Mouse (Mus musculus) midbrain, embryonic 13.5 days (tissue): ENCODE measurements at regions not wholly inside any gene's neighbourhood (a gene's known extent, or its start where the extent isn't known, plus 50 kb on each side); places are given as distances from the start of the nearest gene placed in this dataset.

Experiments
- ATAC-seq: fragments of 200-750 bp; cut with Nextera tagmentation; 2 replicates; pipeline ENCODE4 v1.8.0; 2017; ENCODE audit warnings: mild to moderate bottlenecking, moderate TSS enrichment, moderate library complexity
- H3K27ac ChIP-seq: fragments of 300-500 bp; sonication (generic); 2 replicates; pipeline ENCODE4 v1.5.1; 2015; ENCODE audit warnings: inconsistent platforms, mild to moderate bottlenecking, moderate library complexity
- H3K27me3 ChIP-seq: fragments of 300-500 bp; sonication (generic); 2 replicates; pipeline ENCODE4 v1.6.1; 2015; ENCODE audit warnings: mild to moderate bottlenecking, inconsistent platforms
- H3K36me3 ChIP-seq: fragments of 300-500 bp; sonication (generic); 2 replicates; pipeline ENCODE4 v1.6.1; 2015; ENCODE audit warnings: mild to moderate bottlenecking, inconsistent platforms
- H3K4me1 ChIP-seq: fragments of 300-500 bp; sonication (generic); replicated peaks from 2 replicates; pipeline ENCODE4 v1.6.1; 2015; ENCODE audit warnings: inconsistent platforms
- H3K4me2 ChIP-seq: fragments of 300-500 bp; sonication (generic); replicated peaks from 2 replicates; pipeline ENCODE4 v1.6.1; 2015; ENCODE audit warnings: moderate library complexity, mild to moderate bottlenecking, inconsistent platforms
- H3K4me3 ChIP-seq: fragments of 300-500 bp; sonication (generic); replicated peaks from 2 replicates; pipeline ENCODE4 v1.5.1; 2015; ENCODE audit warnings: mild to moderate bottlenecking, inconsistent platforms
- H3K9ac ChIP-seq: fragments of 300-500 bp; sonication (generic); replicated peaks from 2 replicates; pipeline ENCODE4 v1.6.1; 2015; ENCODE audit warnings: mild to moderate bottlenecking, inconsistent platforms
- H3K9me3 ChIP-seq: fragments of 300-500 bp; sonication (generic); 2 replicates; pipeline ENCODE4 v1.6.1; 2016; ENCODE audit warnings: mild to moderate bottlenecking, inconsistent platforms
- WGBS: fragments of 180-500 bp; shearing (Covaris S2); methylation state at CpG from one replicate; pipeline ENCODE4 v1.1.7; 2015; 5-methylcytosine and 5-hydroxymethylcytosine counted together

- Histone ChIP-seq H3K36me3 (no peaks in the 10 kb centered on the region), H3K4me2 (no peak overlapping the region), H3K4me1 (peaks cover 8% of the 10 kb centered on the region; the same call in 1 of the 2 replicates), H3K4me3 (no peak overlapping the region), H3K9me3 (no peaks in the 10 kb centered on the region), H3K9ac (no peak overlapping the region), H3K27me3 (0 out of 2 replicates have a peak, but pooled peaks cover 4% of the 10 kb centered on the region), H3K27ac (no peak overlapping the region)
- 36% methylated on average over 10 of the region's 10 CpGs for WGBS
- peak; percentile 63 for ATAC-seq
Observed at GRCm38 (mm10) chr9:34029503-34030169, 456.1 kb upstream of the Kirrel3 start.

GRCm38 (mm10) chr9:34054435-34054834 lies 431.3 kb upstream of the Kirrel3 start:
- no peak for ATAC-seq
- Histone ChIP-seq H3K9me3 (no peaks in the 10 kb centered on the region), H3K4me1 (no peaks in the 10 kb centered on the region), H3K36me3 (no peaks in the 10 kb centered on the region), H3K9ac (no peak overlapping the region), H3K27ac (no peak overlapping the region), H3K4me2 (no peak overlapping the region), H3K27me3 (no peaks in the 10 kb centered on the region), H3K4me3 (no peak overlapping the region)
- 66% methylated on average over 2 of the region's 2 CpGs for WGBS
